Mouse (Mus musculus) heart, embryonic 14.5 days (tissue): ENCODE data around the gene Zc3h4. TPM values are rescaled to one million over a fixed set of nuclear protein-coding genes. Genes with fewer than 3 reads are reported as not detected.

Source experiments
- ATAC-seq: fragments of 200-750 bp; cut with Nextera tagmentation; 2 replicates; pipeline ENCODE4 v1.8.0; 2017; ENCODE audit warnings: low read depth, moderate TSS enrichment; ENCODE audit not compliant: insufficient number of reproducible peaks, insufficient read depth, low FRiP score
- H3K27ac ChIP-seq, 2 experiments: fragments of 200-500 bp in 1 of 2; fragments of 300-500 bp in 1 of 2; sonication (generic) in 1 of 2; replicated peaks in 1 of 2; 2 replicates each; pipeline ENCODE4 v1.5.1; 2012 to 2014; ENCODE audit warnings: low read depth in 2 of 2, low read length in 2 of 2, control low read depth in 1 of 2, mild to moderate bottlenecking in 1 of 2, mixed read lengths in 1 of 2; ENCODE audit not compliant: control insufficient read depth in 1 of 2, insufficient read depth in 1 of 2
- H3K27me3 ChIP-seq: fragments of 300-500 bp; sonication (generic); 2 replicates; pipeline ENCODE4 v1.6.1; 2014; ENCODE audit warnings: mild to moderate bottlenecking, low read length, control low read depth; ENCODE audit not compliant: control insufficient read depth, insufficient read depth
- H3K36me3 ChIP-seq: fragments of 300-500 bp; sonication (generic); 2 replicates; pipeline ENCODE4 v1.6.1; 2014; ENCODE audit warnings: mild to moderate bottlenecking, control low read depth, low read length, mixed read lengths; ENCODE audit not compliant: control insufficient read depth, insufficient read depth
- H3K4me1 ChIP-seq, 2 experiments: fragments of 200-500 bp in 1 of 2; fragments of 300-500 bp in 1 of 2; sonication (generic) in 1 of 2; 2 replicates each; pipeline ENCODE4 v1.6.1; 2012 to 2014; ENCODE audit warnings: low read length in 2 of 2, control low read depth in 1 of 2, mixed read lengths in 1 of 2; ENCODE audit not compliant: control insufficient read depth in 2 of 2, insufficient read depth in 2 of 2
- H3K4me2 ChIP-seq: fragments of 300-500 bp; sonication (generic); 2 replicates; pipeline ENCODE4 v1.6.1; 2014; ENCODE audit warnings: mild to moderate bottlenecking, low read length
- H3K4me3 ChIP-seq, 2 experiments: fragments of 200-500 bp in 1 of 2; fragments of 300-500 bp in 1 of 2; sonication (generic) in 1 of 2; 2 replicates each; pipeline ENCODE4 v1.5.1; 2012 to 2014; ENCODE audit warnings: low read length in 2 of 2, mild to moderate bottlenecking in 2 of 2, control low read depth in 1 of 2, low read depth in 1 of 2, moderate library complexity in 1 of 2; ENCODE audit not compliant: control insufficient read depth in 1 of 2, insufficient read depth in 1 of 2
- H3K9ac ChIP-seq: fragments of 300-500 bp; sonication (generic); 2 replicates; pipeline ENCODE4 v1.6.1; 2014; ENCODE audit warnings: mild to moderate bottlenecking, low read length
- H3K9me3 ChIP-seq: fragments of 300-500 bp; sonication (generic); 2 replicates; pipeline ENCODE4 v1.6.1; 2016; ENCODE audit warnings: low read length, control low read depth; ENCODE audit not compliant: control insufficient read depth
- WGBS: fragments of 180-500 bp; shearing (Covaris S2); extraction: QIAGEN DNeasy Blood & Tissue Kit; methylation state at CpG from one replicate; pipeline ENCODE4 v1.1.7; 2014; 5-methylcytosine and 5-hydroxymethylcytosine counted together
- polyA plus RNA-seq: library from polyadenylated mRNA; unstranded; fragments of >200 nt; fragmentation: Nextera tagmentation; extraction: Ambion mirVana; gene quantifications from 2 replicates; pipeline ENCODE4 v1.2.1, GENCODE M21; 2014

The Zc3h4 gene
- polyA plus RNA-seq, 1 experiment from 2014 or later: 10.6 TPM

- Histone ChIP-seq H3K4me1 (peaks cover 28 to 46% of the 10 kb centered on the region in 2 experiments), H3K9ac (peak overlapping the region; percentile 97), H3K4me3 (peak overlapping the region; percentile 56 to 69), H3K4me2 (peak overlapping the region; percentile 87), H3K9me3 (no peaks in the 10 kb centered on the region), H3K36me3 (peaks cover 4% of the 10 kb centered on the region; the same call in 1 of the 2 replicates), H3K27ac (peak overlapping the region; percentile 97 to 100), H3K27me3 (no peaks in the 10 kb centered on the region)
- WGBS: 4% methylated on average over 9 of the region's 9 CpGs
- no peak for ATAC-seq
These were observed 1.7 kb downstream of the Zc3h4 start for GRCm38 (mm10) chr7:16402449-16402848.

GRCm38 (mm10) chr7:16402968-16403948 is 2.5 kb downstream of the Zc3h4 start:
- 33% methylated on average over 21 of the region's 21 CpGs for WGBS

GRCm38 (mm10) chr7:16404315-16405072 is 3.8 kb downstream of the Zc3h4 start:
- peak overlapping the region; percentile 57 for H3K4me2 ChIP-seq
- WGBS: 73% methylated on average over 3 of the region's 3 CpGs
- peaks cover 22 to 39% of the 10 kb centered on the region in 2 experiments for H3K4me1 ChIP-seq
- peak overlapping the region; percentile 86 to 93 for H3K27ac ChIP-seq
- peaks cover 4% of the 10 kb centered on the region; the same call in 1 of the 2 replicates for H3K36me3 ChIP-seq
- H3K9me3 ChIP-seq: no peaks in the 10 kb centered on the region
- H3K4me3 ChIP-seq: 0 out of 4 replicates have a peak overlapping the region, but pooled peaks of 1 of the 2 experiments have one; percentile 9
- no peaks in the 10 kb centered on the region for H3K27me3 ChIP-seq
- peak overlapping the region; percentile 60 for H3K9ac ChIP-seq
- ATAC-seq: no peak

More at GRCm38 (mm10) chr7:16402968-16403948, 2.5 kb downstream of the Zc3h4 start:
- Histone ChIP-seq H3K27ac (peak overlapping the region; percentile 80 to 100), H3K9ac (peak overlapping the region; percentile 97), H3K4me3 (peak overlapping the region; percentile 35 to 69), H3K4me1 (peaks cover 28 to 46% of the 10 kb centered on the region in 2 experiments), H3K9me3 (no peaks in the 10 kb centered on the region), H3K36me3 (peaks cover 4% of the 10 kb centered on the region; the same call in 1 of the 2 replicates), H3K4me2 (peak overlapping the region; percentile 87), H3K27me3 (no peaks in the 10 kb centered on the region)
- no peak for ATAC-seq

- Histone ChIP-seq H3K27ac (peak overlapping the region; percentile 86 to 93), H3K27me3 (no peaks in the 10 kb centered on the region), H3K4me1 (peaks cover 22 to 39% of the 10 kb centered on the region in 2 experiments), H3K36me3 (peaks cover 4% of the 10 kb centered on the region; the same call in 1 of the 2 replicates), H3K9me3 (no peaks in the 10 kb centered on the region), H3K4me3 (peak overlapping the region in 1 of 2 experiments; percentile 9; a peak in 1 of 4 replicates), H3K9ac (peak overlapping the region; percentile 60), H3K4me2 (peak overlapping the region; percentile 57)
- no peak for ATAC-seq
- 38% methylated on average over 2 of the region's 2 CpGs for WGBS
These were observed 4.4 kb downstream of the Zc3h4 start for GRCm38 (mm10) chr7:16405073-16405455.

GRCm38 (mm10) chr7:16405516-16406351 is 5.0 kb downstream of the Zc3h4 start:
- Histone ChIP-seq H3K4me3 (peak overlapping the region in 1 of 2 experiments; percentile 9; a peak in 1 of 4 replicates), H3K4me1 (peaks cover 22 to 39% of the 10 kb centered on the region in 2 experiments)
- WGBS: 28% methylated on average over 11 of the region's 11 CpGs

GRCm38 (mm10) chr7:16406978-16407377 is 6.3 kb downstream of the Zc3h4 start:
- WGBS: 65% methylated on average over 3 of the region's 3 CpGs
- Histone ChIP-seq H3K4me3 (no peak overlapping the region), H3K4me2 (no peak overlapping the region), H3K9me3 (no peaks in the 10 kb centered on the region), H3K27ac (0 out of 4 replicates have a peak overlapping the region, but pooled peaks of 1 of the 2 experiments have one; percentile 2), H3K27me3 (no peaks in the 10 kb centered on the region), H3K9ac (no peak overlapping the region), H3K36me3 (peaks cover 9% of the 10 kb centered on the region; the same call in 1 of the 2 replicates), H3K4me1 (peaks cover 22 to 39% of the 10 kb centered on the region in 2 experiments)
- no peak for ATAC-seq

More at GRCm38 (mm10) chr7:16405516-16406351, 5.0 kb downstream of the Zc3h4 start:
- peak overlapping the region; percentile 57 for H3K4me2 ChIP-seq
- peaks cover 8% of the 10 kb centered on the region; the same call in 1 of the 2 replicates for H3K36me3 ChIP-seq
- H3K27ac ChIP-seq: peak overlapping the region; percentile 86 to 93
- H3K9ac ChIP-seq: peak overlapping the region; percentile 60
- no peaks in the 10 kb centered on the region for H3K9me3 ChIP-seq
- ATAC-seq: peak; percentile 51
- H3K27me3 ChIP-seq: no peaks in the 10 kb centered on the region
